Mouse (Mus musculus): ENCODE measurements around the gene Secisbp2l.

The Secisbp2l gene

GRCm38 (mm10) chr2:125782719-125783109 is at the start of gene Secisbp2l:
Secisbp2l (minus strand) TSS chr2:125782870.
- peak; percentile 59 for DNase-seq (ENCODE audit: low read depth)

GRCm38 (mm10) chr2:125829924-125830323 is 47.3 kb upstream of the Secisbp2l start:
- DNase-seq (ENCODE audit: low read depth): no peak

GRCm38 (mm10) chr2:125827898-125828297 is 45.2 kb upstream of the Secisbp2l start:
- DNase-seq (ENCODE audit: low read depth): no peak

- DNase-seq (ENCODE audit: low read depth): no peak
Measured at GRCm38 (mm10) chr2:125826201-125826600, 43.5 kb upstream of the Secisbp2l start.

GRCm38 (mm10) chr2:125820397-125820796 is 37.7 kb upstream of the Secisbp2l start:
- no peak for DNase-seq (ENCODE audit: low read depth)

GRCm38 (mm10) chr2:125813972-125814595 is 31.4 kb upstream of the Secisbp2l start:
- no peak for DNase-seq (ENCODE audit: low read depth)

GRCm38 (mm10) chr2:125811332-125811731 is 28.7 kb upstream of the Secisbp2l start:
- no peak for DNase-seq (ENCODE audit: low read depth)

GRCm38 (mm10) chr2:125809551-125809950 is 26.9 kb upstream of the Secisbp2l start:
- no peak for DNase-seq (ENCODE audit: low read depth)

- no peak for DNase-seq (ENCODE audit: low read depth)
Measured at GRCm38 (mm10) chr2:125805826-125806225, 23.2 kb upstream of the Secisbp2l start.

- DNase-seq (ENCODE audit: low read depth): no peak
Measured at GRCm38 (mm10) chr2:125801947-125802346, 19.3 kb upstream of the Secisbp2l start.

- no peak for DNase-seq (ENCODE audit: low read depth)
Measured at GRCm38 (mm10) chr2:125801038-125801437, 18.4 kb upstream of the Secisbp2l start.

- no peak for DNase-seq (ENCODE audit: low read depth)
Measured at GRCm38 (mm10) chr2:125800428-125800827, 17.8 kb upstream of the Secisbp2l start.

GRCm38 (mm10) chr2:125797872-125798271 is 15.2 kb upstream of the Secisbp2l start:
- no peak for DNase-seq (ENCODE audit: low read depth)

GRCm38 (mm10) chr2:125795118-125795517 is 12.4 kb upstream of the Secisbp2l start:
- DNase-seq (ENCODE audit: low read depth): no peak

- DNase-seq (ENCODE audit: low read depth): no peak
Measured at GRCm38 (mm10) chr2:125794166-125794565, 11.5 kb upstream of the Secisbp2l start.

GRCm38 (mm10) chr2:125792879-125793261 is 10.2 kb upstream of the Secisbp2l start:
- no peak for DNase-seq (ENCODE audit: low read depth)

GRCm38 (mm10) chr2:125792144-125792878 is 9.6 kb upstream of the Secisbp2l start:
- DNase-seq (ENCODE audit: low read depth): no peak

- DNase-seq (ENCODE audit: low read depth): no peak
Measured at GRCm38 (mm10) chr2:125791485-125791885, 8.8 kb upstream of the Secisbp2l start.

- no peak for DNase-seq (ENCODE audit: low read depth)
Measured at GRCm38 (mm10) chr2:125790242-125790641, 7.6 kb upstream of the Secisbp2l start.

- no peak for DNase-seq (ENCODE audit: low read depth)
Measured at GRCm38 (mm10) chr2:125789265-125789664, 6.6 kb upstream of the Secisbp2l start.

- DNase-seq (ENCODE audit: low read depth): no peak
Measured at GRCm38 (mm10) chr2:125788785-125789184, 6.1 kb upstream of the Secisbp2l start.

- no peak for DNase-seq (ENCODE audit: low read depth)
Measured at GRCm38 (mm10) chr2:125788351-125788750, 5.7 kb upstream of the Secisbp2l start.

- no peak for DNase-seq (ENCODE audit: low read depth)
Measured at GRCm38 (mm10) chr2:125785021-125785420, 2.4 kb upstream of the Secisbp2l start.

- DNase-seq (ENCODE audit: low read depth): no peak
Measured at GRCm38 (mm10) chr2:125784392-125784791, 1.7 kb upstream of the Secisbp2l start.
